Mouse (Mus musculus): ENCODE measurements around the gene C1qtnf6. TPM values are rescaled to one million over a fixed set of nuclear protein-coding genes. Genes with fewer than 3 reads are reported as not detected.

C1qtnf6 gene
- polyA plus RNA-seq, 1 experiment from 2014 or later: 15.2 TPM

- WGBS: 81% methylated on average over 3 of the region's 3 CpGs
- no peak overlapping the region for H3K9ac ChIP-seq (replicated peaks; ENCODE audit: low read length)
- DNase-seq (ENCODE audit: low spot score) (no peak), ATAC-seq (replicated peaks; ENCODE audit: insufficient number of reproducible peaks, low FRiP score, low TSS enrichment, low read depth) (no peak)
- no peaks in the 10 kb centered on the region for H3K27me3 ChIP-seq (ENCODE audit: control insufficient read depth, insufficient read depth, low read length)
- H3K27ac ChIP-seq (replicated peaks; ENCODE audit: low read depth, low read length): no peak overlapping the region
- H3K4me3 ChIP-seq (ENCODE audit: low read depth, low read length): no peak overlapping the region
- no peaks in the 10 kb centered on the region for H3K4me1 ChIP-seq (ENCODE audit: control insufficient read depth, insufficient read depth, low read length)
- no peak overlapping the region for H3K4me2 ChIP-seq (ENCODE audit: low read depth, low read length)
- H3K36me3 ChIP-seq (replicated peaks; ENCODE audit: control insufficient read depth, insufficient read depth, low read depth, low read length): no peaks in the 10 kb centered on the region
- H3K9me3 ChIP-seq (replicated peaks; ENCODE audit: control insufficient read depth, low read length): no peaks in the 10 kb centered on the region
Measured at GRCm38 (mm10) chr15:78491301-78491700, 39.9 kb downstream of the C1qtnf6 start.

GRCm38 (mm10) chr15:78489906-78490305 is 41.3 kb downstream of the C1qtnf6 start:
- ATAC-seq (replicated peaks; ENCODE audit: insufficient number of reproducible peaks, low FRiP score, low TSS enrichment, low read depth) (no peak), DNase-seq (ENCODE audit: low spot score) (peak; percentile 48)
- Histone ChIP-seq H3K4me2 (ENCODE audit: low read depth, low read length) (no peak overlapping the region), H3K9ac (replicated peaks; ENCODE audit: low read length) (no peak overlapping the region; the same call in 1 of the 2 replicates), H3K27me3 (ENCODE audit: control insufficient read depth, insufficient read depth, low read length) (no peaks in the 10 kb centered on the region), H3K27ac (replicated peaks; ENCODE audit: low read depth, low read length) (no peak overlapping the region), H3K36me3 (replicated peaks; ENCODE audit: control insufficient read depth, insufficient read depth, low read depth, low read length) (no peaks in the 10 kb centered on the region), H3K9me3 (replicated peaks; ENCODE audit: control insufficient read depth, low read length) (no peaks in the 10 kb centered on the region), H3K4me1 (ENCODE audit: control insufficient read depth, insufficient read depth, low read length) (no peaks in the 10 kb centered on the region), H3K4me3 (ENCODE audit: low read depth, low read length) (no peak overlapping the region)
- 60% methylated on average over 8 of the region's 8 CpGs for whole genome bisulfite sequencing

- Histone ChIP-seq H3K9ac (replicated peaks; ENCODE audit: low read length) (no peak overlapping the region), H3K4me3 (ENCODE audit: low read depth, low read length) (no peak overlapping the region), H3K27me3 (ENCODE audit: control insufficient read depth, insufficient read depth, low read length) (no peaks in the 10 kb centered on the region), H3K36me3 (replicated peaks; ENCODE audit: control insufficient read depth, insufficient read depth, low read depth, low read length) (no peaks in the 10 kb centered on the region), H3K27ac (replicated peaks; ENCODE audit: low read depth, low read length) (no peak overlapping the region), H3K4me2 (ENCODE audit: low read depth, low read length) (no peak overlapping the region), H3K4me1 (ENCODE audit: control insufficient read depth, insufficient read depth, low read length) (no peaks in the 10 kb centered on the region), H3K9me3 (replicated peaks; ENCODE audit: control insufficient read depth, low read length) (no peaks in the 10 kb centered on the region)
- 87% methylated on average over 3 of the region's 3 CpGs for WGBS
- no peak for DNase-seq (ENCODE audit: low spot score)
- no peak for ATAC-seq (replicated peaks; ENCODE audit: insufficient number of reproducible peaks, low FRiP score, low TSS enrichment, low read depth)
Measured at GRCm38 (mm10) chr15:78489248-78489647, 42.0 kb downstream of the C1qtnf6 start.

- Histone ChIP-seq H3K4me1 (ENCODE audit: control insufficient read depth, insufficient read depth, low read length) (no peaks in the 10 kb centered on the region), H3K9me3 (replicated peaks; ENCODE audit: control insufficient read depth, low read length) (no peaks in the 10 kb centered on the region), H3K36me3 (replicated peaks; ENCODE audit: control insufficient read depth, insufficient read depth, low read depth, low read length) (no peaks in the 10 kb centered on the region), H3K4me3 (ENCODE audit: low read depth, low read length) (no peak overlapping the region), H3K9ac (replicated peaks; ENCODE audit: low read length) (no peak overlapping the region), H3K27me3 (ENCODE audit: control insufficient read depth, insufficient read depth, low read length) (no peaks in the 10 kb centered on the region), H3K27ac (replicated peaks; ENCODE audit: low read depth, low read length) (no peak overlapping the region), H3K4me2 (ENCODE audit: low read depth, low read length) (no peak overlapping the region)
- no peak for DNase-seq (ENCODE audit: low spot score)
- WGBS: 74% methylated on average over 4 of the region's 4 CpGs
- no peak for ATAC-seq (replicated peaks; ENCODE audit: insufficient number of reproducible peaks, low FRiP score, low TSS enrichment, low read depth)
Measured at GRCm38 (mm10) chr15:78487066-78487465, 44.1 kb downstream of the C1qtnf6 start.

- 70% methylated on average over 1 of the region's 1 CpGs for WGBS
- no peak overlapping the region for H3K9ac ChIP-seq (replicated peaks; ENCODE audit: low read length)
- no peaks in the 10 kb centered on the region for H3K4me1 ChIP-seq (ENCODE audit: control insufficient read depth, insufficient read depth, low read length)
- H3K9me3 ChIP-seq (replicated peaks; ENCODE audit: control insufficient read depth, low read length): no peaks in the 10 kb centered on the region
- H3K4me3 ChIP-seq (ENCODE audit: low read depth, low read length): no peak overlapping the region
- DNase-seq (ENCODE audit: low spot score): no peak
- no peaks in the 10 kb centered on the region for H3K36me3 ChIP-seq (replicated peaks; ENCODE audit: control insufficient read depth, insufficient read depth, low read depth, low read length)
- H3K4me2 ChIP-seq (ENCODE audit: low read depth, low read length): no peak overlapping the region
- no peak for ATAC-seq (replicated peaks; ENCODE audit: insufficient number of reproducible peaks, low FRiP score, low TSS enrichment, low read depth)
- no peaks in the 10 kb centered on the region for H3K27me3 ChIP-seq (ENCODE audit: control insufficient read depth, insufficient read depth, low read length)
- H3K27ac ChIP-seq (replicated peaks; ENCODE audit: low read depth, low read length): no peak overlapping the region
Measured at GRCm38 (mm10) chr15:78486564-78486963, 44.7 kb downstream of the C1qtnf6 start.

- H3K4me2 ChIP-seq (ENCODE audit: low read depth, low read length): no peak overlapping the region
- WGBS: 63% methylated on average over 4 of the region's 4 CpGs
- no peaks in the 10 kb centered on the region for H3K36me3 ChIP-seq (replicated peaks; ENCODE audit: control insufficient read depth, insufficient read depth, low read depth, low read length)
- no peaks in the 10 kb centered on the region for H3K9me3 ChIP-seq (replicated peaks; ENCODE audit: control insufficient read depth, low read length)
- no peak for DNase-seq (ENCODE audit: low spot score)
- H3K4me3 ChIP-seq (ENCODE audit: low read depth, low read length): no peak overlapping the region
- ATAC-seq (replicated peaks; ENCODE audit: insufficient number of reproducible peaks, low FRiP score, low TSS enrichment, low read depth): no peak
- H3K27me3 ChIP-seq (ENCODE audit: control insufficient read depth, insufficient read depth, low read length): no peaks in the 10 kb centered on the region
- no peak overlapping the region for H3K27ac ChIP-seq (replicated peaks; ENCODE audit: low read depth, low read length)
- no peak overlapping the region for H3K9ac ChIP-seq (replicated peaks; ENCODE audit: low read length)
- H3K4me1 ChIP-seq (ENCODE audit: control insufficient read depth, insufficient read depth, low read length): no peaks in the 10 kb centered on the region
Measured at GRCm38 (mm10) chr15:78483311-78483710, 47.9 kb downstream of the C1qtnf6 start.

GRCm38 (mm10) chr15:78482518-78482917 is 48.7 kb downstream of the C1qtnf6 start:
- DNase-seq (ENCODE audit: low spot score) (no peak), ATAC-seq (replicated peaks; ENCODE audit: insufficient number of reproducible peaks, low FRiP score, low TSS enrichment, low read depth) (no peak)
- Histone ChIP-seq H3K36me3 (replicated peaks; ENCODE audit: control insufficient read depth, insufficient read depth, low read depth, low read length) (no peaks in the 10 kb centered on the region), H3K4me2 (ENCODE audit: low read depth, low read length) (no peak overlapping the region), H3K27ac (replicated peaks; ENCODE audit: low read depth, low read length) (no peak overlapping the region), H3K9me3 (replicated peaks; ENCODE audit: control insufficient read depth, low read length) (no peaks in the 10 kb centered on the region), H3K9ac (replicated peaks; ENCODE audit: low read length) (no peak overlapping the region), H3K4me3 (ENCODE audit: low read depth, low read length) (no peak overlapping the region), H3K4me1 (ENCODE audit: control insufficient read depth, insufficient read depth, low read length) (no peaks in the 10 kb centered on the region), H3K27me3 (ENCODE audit: control insufficient read depth, insufficient read depth, low read length) (no peaks in the 10 kb centered on the region)
- WGBS: 67% methylated on average over 3 of the region's 3 CpGs

GRCm38 (mm10) chr15:78481448-78482000 is 49.7 kb downstream of the C1qtnf6 start:
- DNase-seq (ENCODE audit: low spot score) (no peak), ATAC-seq (replicated peaks; ENCODE audit: insufficient number of reproducible peaks, low FRiP score, low TSS enrichment, low read depth) (no peak)
- Histone ChIP-seq H3K27ac (replicated peaks; ENCODE audit: low read depth, low read length) (no peak overlapping the region), H3K4me3 (ENCODE audit: low read depth, low read length) (no peak overlapping the region), H3K4me2 (ENCODE audit: low read depth, low read length) (no peak overlapping the region), H3K27me3 (ENCODE audit: control insufficient read depth, insufficient read depth, low read length) (no peaks in the 10 kb centered on the region), H3K9me3 (replicated peaks; ENCODE audit: control insufficient read depth, low read length) (no peaks in the 10 kb centered on the region), H3K36me3 (replicated peaks; ENCODE audit: control insufficient read depth, insufficient read depth, low read depth, low read length) (no peaks in the 10 kb centered on the region), H3K4me1 (ENCODE audit: control insufficient read depth, insufficient read depth, low read length) (no peaks in the 10 kb centered on the region), H3K9ac (replicated peaks; ENCODE audit: low read length) (no peak overlapping the region)
- 49% methylated on average over 9 of the region's 9 CpGs for WGBS

Data from embryonic facial prominence, embryonic 11.5 days (tissue).